Mouse (Mus musculus) adipose tissue, adult 10 weeks (tissue): ENCODE measurements around the gene Fos. TPM values are rescaled to one million over a fixed set of nuclear protein-coding genes. Genes with fewer than 3 reads are reported as not detected.

Experiments used
- polyA plus RNA-seq: library from polyadenylated mRNA; stranded (reverse); fragments of 350-450 nt; fragmentation: Illumina TruSeq; extraction: RNeasy Lipid Tissue Mini Kit (QIAGEN cat#74804); gene quantifications from one replicate; pipeline ENCODE4 v1.2.3, GENCODE M21; 2014; ENCODE audit warnings: low read depth, low replicate concordance

Fos gene
- 67.4 TPM for polyA plus RNA-seq

DNA sequence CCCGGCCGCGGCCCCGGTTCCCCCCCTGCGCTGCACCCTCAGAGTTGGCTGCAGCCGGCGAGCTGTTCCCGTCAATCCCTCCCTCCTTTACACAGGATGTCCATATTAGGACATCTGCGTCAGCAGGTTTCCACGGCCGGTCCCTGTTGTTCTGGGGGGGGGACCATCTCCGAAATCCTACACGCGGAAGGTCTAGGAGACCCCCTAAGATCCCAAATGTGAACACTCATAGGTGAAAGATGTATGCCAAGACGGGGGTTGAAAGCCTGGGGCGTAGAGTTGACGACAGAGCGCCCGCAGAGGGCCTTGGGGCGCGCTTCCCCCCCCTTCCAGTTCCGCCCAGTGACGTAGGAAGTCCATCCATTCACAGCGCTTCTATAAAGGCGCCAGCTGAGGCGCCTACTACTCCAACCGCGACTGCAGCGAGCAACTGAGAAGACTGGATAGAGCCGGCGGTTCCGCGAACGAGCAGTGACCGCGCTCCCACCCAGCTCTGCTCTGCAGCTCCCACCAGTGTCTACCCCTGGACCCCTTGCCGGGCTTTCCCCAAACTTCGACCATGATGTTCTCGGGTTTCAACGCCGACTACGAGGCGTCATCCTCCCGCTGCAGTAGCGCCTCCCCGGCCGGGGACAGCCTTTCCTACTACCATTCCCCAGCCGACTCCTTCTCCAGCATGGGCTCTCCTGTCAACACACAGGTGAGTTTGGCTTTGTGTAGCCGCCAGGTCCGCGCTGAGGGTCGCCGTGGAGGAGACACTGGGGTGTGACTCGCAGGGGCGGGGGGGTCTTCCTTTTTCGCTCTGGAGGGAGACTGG lies at the start of gene Fos:
TSS of gene Fos (plus strand) at position 410 of the 817 bp plus-strand sequence.

Other genes with a start within 250 kb of the Fos start
- gene Mlh3, start 203.3 kb upstream of the Fos start, polyA plus RNA-seq = 16.3 TPM
- 51.4 TPM for gene Acyp1, start 185.5 kb upstream of the Fos start, polyA plus RNA-seq
- 7.3 TPM for gene Zc2hc1c, start 185.3 kb upstream of the Fos start, polyA plus RNA-seq
- gene Nek9, start 134.5 kb upstream of the Fos start, polyA plus RNA-seq = 45.5 TPM
- gene Tmed10, start 99.0 kb upstream of the Fos start, polyA plus RNA-seq = 381 TPM
- gene Jdp2, start 125.1 kb downstream of the Fos start, polyA plus RNA-seq = 8.9 TPM
- gene Batf, start 212.8 kb downstream of the Fos start, polyA plus RNA-seq = 1.4 TPM